Mouse (Mus musculus): ENCODE data around the gene Qrfp. TPM values are rescaled to one million over a fixed set of nuclear protein-coding genes. Genes with fewer than 3 reads are reported as not detected.

Qrfp gene
- polyA plus RNA-seq, 1 experiment from 2014 or later: 0.04 TPM

- no peaks in the 10 kb centered on the region for H3K27me3 ChIP-seq (replicated peaks; ENCODE audit: insufficient read depth, low read length)
- H3K36me3 ChIP-seq (ENCODE audit: insufficient read depth, low read length): no peaks in the 10 kb centered on the region
- H3K4me2 ChIP-seq (replicated peaks; ENCODE audit: low read depth, low read length): no peak overlapping the region
- H3K4me3 ChIP-seq (ENCODE audit: low read depth, low read length): no peak overlapping the region
- no peak overlapping the region for H3K9ac ChIP-seq (replicated peaks; ENCODE audit: low read depth)
- H3K4me1 ChIP-seq (ENCODE audit: insufficient read depth, low read depth, low read length): no peaks in the 10 kb centered on the region; the same call in 1 of the 2 replicates
- 68% methylated on average over 14 of the region's 14 CpGs for WGBS
- ATAC-seq (0 out of 2 replicates have a peak, but pooled peaks have one; percentile 10), DNase-seq (ENCODE audit: low spot score) (no peak)
- H3K9me3 ChIP-seq (ENCODE audit: low read length): no peaks in the 10 kb centered on the region
- no peak overlapping the region for H3K27ac ChIP-seq (ENCODE audit: low read length)
- TF ChIP-seq EP300 (IDR thresholded peaks at IDR 0.05) (no peak), CTCF (IDR thresholded peaks at IDR 0.05) (no peak)
Measured at GRCm38 (mm10) chr2:31811086-31811958, 942 bp upstream of the Qrfp start.

- no peak overlapping the region for H3K9ac ChIP-seq (replicated peaks; ENCODE audit: low read depth)
- ATAC-seq: no peak
- no peak overlapping the region for H3K4me3 ChIP-seq (ENCODE audit: low read depth, low read length)
- no peaks in the 10 kb centered on the region; the same call in 1 of the 2 replicates for H3K4me1 ChIP-seq (ENCODE audit: insufficient read depth, low read depth, low read length)
- H3K27me3 ChIP-seq (replicated peaks; ENCODE audit: insufficient read depth, low read length): no peaks in the 10 kb centered on the region
- 0 out of 2 replicates have a peak, but pooled peaks cover 2% of the 10 kb centered on the region for H3K36me3 ChIP-seq (ENCODE audit: insufficient read depth, low read length)
- no peaks in the 10 kb centered on the region for H3K9me3 ChIP-seq (ENCODE audit: low read length)
- no peak for TF ChIP-seq EP300 (IDR thresholded peaks at IDR 0.05)
- TF ChIP-seq CTCF (IDR thresholded peaks at IDR 0.05): no peak
- H3K4me2 ChIP-seq (replicated peaks; ENCODE audit: low read depth, low read length): no peak overlapping the region
- DNase-seq (ENCODE audit: low spot score): no peak
- 44% methylated on average over 2 of the region's 2 CpGs for WGBS
- no peak overlapping the region for H3K27ac ChIP-seq (ENCODE audit: low read length)
Measured at GRCm38 (mm10) chr2:31809358-31809740, 1.0 kb downstream of the Qrfp start.

DNA sequence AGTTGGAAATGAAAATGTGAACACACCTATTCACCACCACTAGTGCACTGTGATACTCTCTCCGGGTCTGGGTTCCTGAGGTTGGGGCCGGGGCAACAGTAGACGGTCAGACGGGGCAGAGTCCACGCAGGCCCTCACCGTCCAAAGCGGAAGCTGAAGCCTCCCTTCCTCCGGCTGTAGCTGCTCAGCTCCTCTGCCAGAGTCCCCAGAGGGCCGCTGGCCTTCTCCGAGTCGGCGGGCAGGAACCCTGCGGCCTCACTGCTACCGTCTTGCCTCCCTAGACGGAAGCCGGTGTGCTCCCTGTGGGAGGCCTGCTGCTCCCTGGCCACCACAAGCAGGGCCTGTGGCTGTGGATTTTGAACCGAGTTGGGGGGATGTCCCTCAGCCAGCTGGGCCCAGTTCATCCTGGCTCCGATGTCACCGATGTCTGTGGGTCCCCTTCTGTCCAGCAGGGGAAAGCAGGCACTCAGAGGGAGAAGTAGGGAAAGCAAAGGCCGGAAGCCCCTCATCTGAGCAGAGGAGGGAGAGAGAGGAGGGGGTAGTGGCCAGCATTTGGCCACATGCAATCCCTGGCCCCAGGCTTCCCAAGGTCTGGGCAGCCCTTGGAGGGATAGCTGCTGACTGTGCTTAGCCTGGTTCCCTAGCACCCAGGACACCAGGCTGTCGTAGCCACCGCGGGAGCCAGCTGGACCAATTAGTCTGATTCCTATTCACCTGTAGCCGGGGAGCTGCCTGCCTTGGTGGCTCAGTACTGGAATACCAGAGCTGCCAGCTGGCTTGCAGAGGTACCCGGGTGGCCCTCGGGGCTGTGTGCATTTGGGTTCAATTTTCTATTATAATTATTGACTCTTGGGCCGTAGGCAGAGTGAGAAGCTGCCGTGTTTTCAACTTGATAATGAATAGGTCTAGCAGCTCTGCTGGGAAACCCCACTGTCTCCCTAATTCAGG is 1.7 kb downstream of the Qrfp start:
- ATAC-seq: no peak
- WGBS: 45% methylated on average over 28 of the region's 28 CpGs
- Histone ChIP-seq H3K4me1 (ENCODE audit: insufficient read depth, low read depth, low read length) (no peaks in the 10 kb centered on the region; the same call in 1 of the 2 replicates), H3K4me2 (replicated peaks; ENCODE audit: low read depth, low read length) (no peak overlapping the region), H3K4me3 (ENCODE audit: low read depth, low read length) (no peak overlapping the region), H3K9ac (replicated peaks; ENCODE audit: low read depth) (no peak overlapping the region), H3K27me3 (replicated peaks; ENCODE audit: insufficient read depth, low read length) (no peaks in the 10 kb centered on the region), H3K9me3 (ENCODE audit: low read length) (no peaks in the 10 kb centered on the region), H3K36me3 (ENCODE audit: insufficient read depth, low read length) (0 out of 2 replicates have a peak, but pooled peaks cover 4% of the 10 kb centered on the region), H3K27ac (ENCODE audit: low read length) (no peak overlapping the region)
- TF ChIP-seq CTCF (IDR thresholded peaks at IDR 0.05): peak; percentile 35; the same call in 1 of the 2 replicates
- TF ChIP-seq EP300 (IDR thresholded peaks at IDR 0.05): no peak
- no peak for DNase-seq (ENCODE audit: low spot score)

DNA sequence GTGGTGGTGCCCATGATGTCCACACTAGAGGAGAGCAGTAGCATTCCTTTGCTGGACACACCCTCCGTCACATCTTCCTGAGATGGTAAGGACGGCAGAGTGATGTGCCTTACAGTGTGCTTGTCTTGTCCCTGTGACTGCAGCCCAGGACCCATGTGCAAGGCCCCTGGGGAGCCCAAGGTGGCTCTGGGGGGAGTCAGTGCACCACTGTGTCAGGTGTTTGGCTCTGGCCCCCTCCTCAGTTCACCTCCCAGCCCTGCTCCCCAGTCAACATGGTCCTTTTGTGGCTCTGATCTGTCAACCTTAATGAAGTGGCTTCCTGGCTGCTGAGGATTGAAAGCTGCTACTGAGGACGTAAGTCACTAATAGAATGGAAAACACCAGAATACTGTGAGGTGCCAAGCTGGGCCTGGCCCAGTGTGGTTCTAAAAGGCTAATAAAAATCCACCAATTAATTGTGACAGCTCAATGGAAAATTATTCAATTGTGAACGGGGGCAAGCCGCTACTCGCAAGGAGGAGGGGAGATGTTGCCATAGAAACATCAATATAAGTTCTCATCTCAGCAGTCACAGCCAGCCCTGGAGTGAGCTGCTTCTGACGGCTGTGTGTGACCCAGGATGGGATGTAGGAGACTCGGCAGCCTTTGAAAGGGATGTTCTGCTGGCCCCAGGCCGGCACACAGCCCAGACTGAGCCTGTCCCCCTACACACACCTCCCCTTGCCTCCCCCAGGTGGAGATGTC is 3.6 kb downstream of the Qrfp start:
- Histone ChIP-seq H3K27me3 (replicated peaks; ENCODE audit: insufficient read depth, low read length) (no peaks in the 10 kb centered on the region), H3K4me1 (ENCODE audit: insufficient read depth, low read depth, low read length) (no peaks in the 10 kb centered on the region; the same call in 1 of the 2 replicates), H3K9me3 (ENCODE audit: low read length) (no peaks in the 10 kb centered on the region), H3K27ac (ENCODE audit: low read length) (no peak overlapping the region), H3K36me3 (ENCODE audit: insufficient read depth, low read length) (peaks cover 16% of the 10 kb centered on the region), H3K4me2 (replicated peaks; ENCODE audit: low read depth, low read length) (no peak overlapping the region), H3K4me3 (ENCODE audit: low read depth, low read length) (no peak overlapping the region), H3K9ac (replicated peaks; ENCODE audit: low read depth) (no peak overlapping the region)
- TF ChIP-seq CTCF (IDR thresholded peaks at IDR 0.05): no peak
- no peak for TF ChIP-seq EP300 (IDR thresholded peaks at IDR 0.05)
- ATAC-seq (no peak), DNase-seq (ENCODE audit: low spot score) (no peak)
- 46% methylated on average over 9 of the region's 9 CpGs for whole genome bisulfite sequencing

DNA sequence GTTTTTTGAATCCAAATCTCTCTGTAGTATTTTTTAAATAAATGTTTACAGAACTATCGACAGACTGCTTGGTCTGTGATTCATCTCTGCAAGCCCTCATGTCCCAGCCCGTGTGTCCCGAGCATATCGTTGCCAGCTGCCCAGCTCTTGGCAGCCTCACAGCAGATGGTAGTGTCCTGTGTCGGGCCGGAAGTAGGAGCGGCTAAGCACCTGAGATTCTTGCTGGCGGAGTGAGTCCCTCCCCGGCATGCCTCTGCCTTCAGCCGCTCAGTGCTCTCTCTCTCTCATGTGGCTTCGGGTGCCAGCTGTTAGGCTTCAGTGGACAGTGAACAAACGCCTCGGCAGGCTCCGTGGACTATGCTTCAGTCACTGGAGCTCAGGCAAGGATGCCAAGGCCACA is 6.9 kb downstream of the Qrfp start:
- no peaks in the 10 kb centered on the region for H3K27me3 ChIP-seq (replicated peaks; ENCODE audit: insufficient read depth, low read length)
- DNase-seq (ENCODE audit: low spot score) (peak; percentile 47), ATAC-seq (peak; percentile 59)
- WGBS: 54% methylated on average over 14 of the region's 14 CpGs
- no peaks in the 10 kb centered on the region for H3K4me1 ChIP-seq (ENCODE audit: insufficient read depth, low read depth, low read length)
- no peaks in the 10 kb centered on the region for H3K9me3 ChIP-seq (ENCODE audit: low read length)
- no peak overlapping the region for H3K4me3 ChIP-seq (ENCODE audit: low read depth, low read length)
- no peak overlapping the region for H3K4me2 ChIP-seq (replicated peaks; ENCODE audit: low read depth, low read length)
- H3K9ac ChIP-seq (replicated peaks; ENCODE audit: low read depth): no peak overlapping the region
- TF ChIP-seq EP300 (IDR thresholded peaks at IDR 0.05) (no peak), CTCF (IDR thresholded peaks at IDR 0.05) (no peak)
- peak overlapping the region; percentile 26; the same call in 1 of the 2 replicates for H3K27ac ChIP-seq (ENCODE audit: low read length)
- peaks cover 41% of the 10 kb centered on the region for H3K36me3 ChIP-seq (ENCODE audit: insufficient read depth, low read length)

Measured in lung, postnatal 0 days (tissue).